Mouse (Mus musculus) liver, embryonic 16.5 days (tissue): ENCODE results near the gene Gm15097. TPM values are rescaled to one million over a fixed set of nuclear protein-coding genes. Genes with fewer than 3 reads are reported as not detected.
"Not testable (repeated sequence)": the region's sequence is repeated elsewhere in the genome, so short reads cannot be mapped to it uniquely, and the experiment has no call there.

Experiments used
- ATAC-seq: fragments of 200-750 bp; cut with Nextera tagmentation; 2 replicates; pipeline ENCODE4 v1.8.0; 2017; ENCODE audit warnings: low read depth, mild to moderate bottlenecking, moderate number of reproducible peaks, moderate library complexity
- H3K27ac ChIP-seq: fragments of 300-500 bp; sonication (generic); 2 replicates; pipeline ENCODE4 v1.5.1; 2014; ENCODE audit warnings: mild to moderate bottlenecking, low read length
- H3K27me3 ChIP-seq: fragments of 300-500 bp; sonication (generic); 2 replicates; pipeline ENCODE4 v1.6.1; 2014; ENCODE audit warnings: low read depth, low read length, mixed read lengths; ENCODE audit not compliant: control insufficient read depth, insufficient read depth
- H3K36me3 ChIP-seq: fragments of 300-500 bp; sonication (generic); 2 replicates; pipeline ENCODE4 v1.6.1; 2014; ENCODE audit warnings: mild to moderate bottlenecking; ENCODE audit not compliant: control insufficient read depth, insufficient read depth
- H3K4me1 ChIP-seq: fragments of 300-500 bp; sonication (generic); 2 replicates; pipeline ENCODE4 v1.6.1; 2014; ENCODE audit warnings: low read depth, low read length, mixed read lengths; ENCODE audit not compliant: control insufficient read depth
- H3K4me2 ChIP-seq: fragments of 300-500 bp; sonication (generic); 2 replicates; pipeline ENCODE4 v1.6.1; 2014; ENCODE audit warnings: low read depth, low read length, mixed read lengths
- H3K4me3 ChIP-seq: fragments of 300-500 bp; sonication (generic); 2 replicates; pipeline ENCODE4 v1.5.1; 2014; ENCODE audit warnings: low read depth, mild to moderate bottlenecking, low read length
- H3K9ac ChIP-seq: fragments of 300-500 bp; sonication (generic); 2 replicates; pipeline ENCODE4 v1.6.1; 2014; ENCODE audit warnings: low read depth, low read length
- H3K9me3 ChIP-seq: fragments of 300-500 bp; sonication (generic); replicated peaks from 2 replicates; pipeline ENCODE4 v1.6.1; 2016; ENCODE audit warnings: low read length; ENCODE audit not compliant: control insufficient read depth
- whole genome bisulfite sequencing: fragments of 180-500 bp; shearing (Covaris S2); extraction: QIAGEN DNeasy Blood & Tissue Kit; methylation state at CpG from one replicate; pipeline ENCODE4 v1.1.7; 2014; ENCODE audit not compliant: insufficient replicate concordance; 5-methylcytosine and 5-hydroxymethylcytosine counted together
- polyA plus RNA-seq: library from polyadenylated mRNA; unstranded; fragments of >200 nt; fragmentation: Nextera tagmentation; extraction: Ambion mirVana; gene quantifications from 2 replicates; pipeline ENCODE4 v1.2.1, GENCODE M21; 2015

The Gm15097 gene
- polyA plus RNA-seq: not detected in 2 replicates

- not testable (repeated sequence) for H3K4me2 ChIP-seq, H3K27ac ChIP-seq, H3K4me1 ChIP-seq, H3K9me3 ChIP-seq, H3K36me3 ChIP-seq, H3K27me3 ChIP-seq, H3K4me3 ChIP-seq, ATAC-seq, H3K9ac ChIP-seq
- no CpG with 5 or more reads among the region's 6 CpGs for WGBS
Observed at GRCm38 (mm10) chrX:149784173-149784572, at the start of gene Gm15097. Gm15097 (plus strand) TSS chrX:149784473.

- not testable (repeated sequence) for H3K9ac ChIP-seq, H3K9me3 ChIP-seq, H3K4me1 ChIP-seq, H3K36me3 ChIP-seq, H3K27ac ChIP-seq, ATAC-seq, H3K4me3 ChIP-seq, H3K4me2 ChIP-seq, H3K27me3 ChIP-seq
- 33% methylated on average over 4 of the region's 4 CpGs for WGBS
Observed at GRCm38 (mm10) chrX:149762853-149763252, 21.4 kb upstream of the Gm15097 start.

GRCm38 (mm10) chrX:149811178-149811577, 26.9 kb downstream of the Gm15097 start:
- not testable (repeated sequence) for H3K4me1 ChIP-seq, H3K4me2 ChIP-seq, H3K9me3 ChIP-seq, H3K36me3 ChIP-seq, H3K4me3 ChIP-seq, ATAC-seq, H3K9ac ChIP-seq, H3K27me3 ChIP-seq, H3K27ac ChIP-seq
- WGBS: 72% methylated on average over 6 of the region's 6 CpGs

Other genes with a start within 250 kb of the Gm15097 start
- not detected in 2 replicates for gene Gm10439, start 189.9 kb upstream of the Gm15097 start, polyA plus RNA-seq
- gene Gm15091, start 157.2 kb downstream of the Gm15097 start, polyA plus RNA-seq: not detected in 2 replicates